8 mouse cellular contexts compared by ENCODE assay signal in genomic region chr4:137369954-137370750, GRCm38 (mm10). TPM values are rescaled to one million over a fixed set of nuclear protein-coding genes. Genes with fewer than 3 reads are reported as not detected.
DNase-seq lines count a peak whose midpoint lies in the region; ATAC-seq and TF ChIP-seq lines count a peak whose summit lies in the region.

No protein-coding gene starts in this region.

- TF ChIP-seq POLR2A in small intestine, adult 2 months (IDR thresholded peaks at IDR 0.05; ENCODE audit: low read depth, low read length), result peak; percentile 14; the same call in 1 of the 2 replicates

- peak overlapping the region; percentile 37 for H3K4me3 ChIP-seq in embryonic facial prominence, embryonic 13.5 days
- H3K4me3 ChIP-seq in small intestine, adult 2 months (ENCODE audit: low read depth, low read length), result peak overlapping the region; percentile 28

- H3K27ac ChIP-seq in embryonic facial prominence, embryonic 13.5 days, result peak overlapping the region; percentile 48; the same call in 1 of the 2 replicates
- H3K27ac ChIP-seq in small intestine, adult 2 months (ENCODE audit: insufficient read depth, low read depth, low read length), result peak overlapping the region; percentile 62

- H3K36me3 ChIP-seq in embryonic facial prominence, embryonic 13.5 days, result no peaks in the 10 kb centered on the region
- no peaks in the 10 kb centered on the region for H3K36me3 ChIP-seq in small intestine, adult 2 months (ENCODE audit: control insufficient read depth, insufficient read depth, low read length)

- no peaks in the 10 kb centered on the region for H3K27me3 ChIP-seq in embryonic facial prominence, embryonic 13.5 days
- no peaks in the 10 kb centered on the region for H3K27me3 ChIP-seq in small intestine, adult 2 months (ENCODE audit: control insufficient read depth, insufficient read depth, low read length)

- H3K9ac ChIP-seq in embryonic facial prominence, embryonic 13.5 days, result peak overlapping the region; percentile 70

- H3K4me1 ChIP-seq in embryonic facial prominence, embryonic 13.5 days, result peaks cover 24% of the 10 kb centered on the region
- peaks cover 34% of the 10 kb centered on the region for H3K4me1 ChIP-seq in small intestine, adult 2 months (ENCODE audit: control insufficient read depth, insufficient read depth, insufficient read length, low read length)

- intact Hi-C loops in heart, postnatal 10 days (cut with DNase I), result no loop called here

- peak; percentile 32 for DNase-seq in urinary bladder, postnatal 25 days (ENCODE audit: low spot score)
- no peak for DNase-seq in urinary bladder, postnatal 10 days (ENCODE audit: low spot score)
- DNase-seq in heart, postnatal 10 days, result peak; percentile 66 to 71
- peak; percentile 75 to 88 for DNase-seq in kidney, postnatal 25 days
- peak; percentile 81 for DNase-seq in lung, postnatal 36 days
- no peak for DNase-seq in layer of hippocampus, adult 18-20 months (ENCODE audit: low spot score in 2 of 2)

- H3K9me3 ChIP-seq in embryonic facial prominence, embryonic 13.5 days, result no peaks in the 10 kb centered on the region

- no peak for ATAC-seq in embryonic facial prominence, embryonic 13.5 days (ENCODE audit: insufficient number of reproducible peaks, insufficient read depth, low FRiP score, low TSS enrichment, low read depth)

- 6% methylated on average over 28 of the region's 29 CpGs for WGBS in embryonic facial prominence, embryonic 13.5 days
- 10% methylated on average over 28 of the region's 29 CpGs for WGBS in small intestine, adult 2 months

- peak overlapping the region; percentile 70 for H3K4me2 ChIP-seq in embryonic facial prominence, embryonic 13.5 days

- TF ChIP-seq CTCF in small intestine, adult 2 months (IDR thresholded peaks at IDR 0.05; ENCODE audit: extremely low read depth, insufficient read length, insufficient replicate concordance, low read depth, low read length), result no peak

RNA-seq across cellular contexts. Expression of gene Cdc42, which starts 12.6 kb away (rescaled TPM):
- polyA plus RNA-seq in embryonic facial prominence, embryonic 13.5 days (2015; fragmentation: Nextera tagmentation; extraction: Ambion mirVana), result 700 and 721 TPM in 2 replicates
- 100 to 1,000 TPM; 245 to 270 TPM for total RNA-seq in heart, postnatal 10 days (2021)
- polyA plus RNA-seq in small intestine, adult 2 months (2012; rRNA removed), result 11.5 and 25.9 TPM in 2 replicates
- total RNA-seq in layer of hippocampus, adult 18-20 months (2021), result 100 to 1,000 TPM; 285 to 289 TPM

RNA-seq across cellular contexts. Expression of gene Cela3a, which starts 39.4 kb away (rescaled TPM):
- not detected in 2 replicates for polyA plus RNA-seq in embryonic facial prominence, embryonic 13.5 days (2015; fragmentation: Nextera tagmentation; extraction: Ambion mirVana)
- not detected for total RNA-seq in heart, postnatal 10 days (2021)
- polyA plus RNA-seq in small intestine, adult 2 months (2012; rRNA removed), result 23.4 TPM in 1 of 2 replicates, not detected in the other
- not detected for total RNA-seq in layer of hippocampus, adult 18-20 months (2021)

Comparison
In these comparisons a context has a peak if more than half of its experiments do, and no peak if none do; other contexts are left out.
1. DNase-seq: peak in urinary bladder, postnatal 25 days (single experiment), heart, postnatal 10 days (2 of 2), kidney, postnatal 25 days (2 of 2) and lung, postnatal 36 days (single experiment); none in urinary bladder, postnatal 10 days (single experiment) and layer of hippocampus, adult 18-20 months (0 of 2).